Mouse (Mus musculus): Measurements from ENCODE around the gene Rab21.
A peak's percentile ranks its signal among the peaks of the same experiment; 100 is the strongest.

Gene Rab21

DNA sequence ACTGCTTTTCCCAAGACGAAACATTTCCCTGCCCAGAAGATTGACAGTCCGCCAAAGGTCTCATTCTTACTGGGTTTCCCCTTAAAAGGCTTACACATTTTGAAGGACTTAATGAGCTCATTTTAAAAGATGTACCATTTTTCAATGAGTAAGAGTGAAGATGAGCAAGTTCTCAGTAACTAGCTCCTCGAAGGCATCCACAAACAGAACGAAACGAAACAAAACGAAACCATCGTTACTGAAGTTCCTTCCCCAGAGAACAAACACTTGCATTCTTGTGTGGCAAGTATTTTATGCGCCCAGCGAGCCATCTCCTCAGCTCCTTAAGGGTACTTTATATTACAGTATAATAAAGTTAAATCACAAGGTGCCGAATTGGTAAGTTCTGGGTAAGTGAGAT, 34.0 kb downstream of the Rab21 start:
- DNase-seq (ENCODE audit: low spot score), result no peak

DNA sequence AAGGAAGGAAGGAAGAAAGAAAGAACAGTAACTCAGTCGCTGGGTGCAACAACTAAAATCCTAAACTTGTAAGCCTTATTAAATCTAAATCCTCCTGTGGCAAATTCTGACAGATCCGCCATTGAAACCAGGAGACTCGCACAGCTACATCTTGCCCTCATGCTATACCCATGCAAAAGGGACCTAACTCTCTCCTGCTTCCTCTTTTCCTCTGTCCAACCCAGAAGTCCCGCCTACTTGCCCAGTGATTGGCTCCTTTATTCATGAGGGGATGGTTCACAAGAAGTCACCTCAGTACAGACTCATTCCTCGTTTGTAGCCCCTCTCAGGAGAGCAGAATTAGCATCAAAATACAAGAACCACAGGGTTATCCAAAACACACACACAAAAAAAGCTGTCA, 43.7 kb downstream of the Rab21 start:
- DNase-seq (ENCODE audit: low spot score), result no peak

DNA sequence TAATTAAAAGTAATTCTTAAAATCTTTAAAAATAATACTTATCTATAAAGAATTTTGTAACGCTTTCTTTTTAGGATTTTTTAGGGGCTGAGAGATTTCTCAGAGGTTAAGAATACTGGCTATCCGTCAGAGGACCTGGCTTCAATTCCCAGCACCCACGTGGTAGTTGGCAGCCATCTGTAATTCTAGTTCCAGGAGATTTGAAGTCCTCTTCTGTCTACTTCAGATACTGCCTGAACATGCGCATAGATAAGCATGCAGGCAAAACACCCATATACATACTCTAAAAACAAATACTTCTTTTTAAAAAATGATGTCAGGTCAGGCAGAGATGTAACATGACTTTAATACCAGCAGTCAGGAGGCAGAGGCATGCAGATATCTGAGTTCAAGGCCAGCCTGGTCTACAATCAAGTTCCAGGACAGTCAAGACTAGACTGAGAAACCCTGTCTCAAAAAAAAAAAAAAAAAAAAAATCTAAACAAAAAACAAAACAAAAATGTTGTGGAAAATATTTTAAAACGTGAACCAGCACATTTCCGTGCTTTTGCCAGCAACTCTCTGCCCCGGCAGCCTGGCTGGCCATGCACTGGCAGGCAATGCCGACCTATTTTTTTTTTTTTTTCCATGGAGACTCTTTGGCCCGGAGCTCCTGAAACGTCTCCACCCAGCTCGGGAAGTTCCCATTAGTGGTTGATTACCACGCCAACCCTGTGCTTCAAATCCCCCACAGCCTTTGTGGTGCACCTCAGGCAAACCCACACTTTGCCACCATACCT, 44.6 kb downstream of the Rab21 start:
- no peak for DNase-seq (ENCODE audit: low spot score)

DNA sequence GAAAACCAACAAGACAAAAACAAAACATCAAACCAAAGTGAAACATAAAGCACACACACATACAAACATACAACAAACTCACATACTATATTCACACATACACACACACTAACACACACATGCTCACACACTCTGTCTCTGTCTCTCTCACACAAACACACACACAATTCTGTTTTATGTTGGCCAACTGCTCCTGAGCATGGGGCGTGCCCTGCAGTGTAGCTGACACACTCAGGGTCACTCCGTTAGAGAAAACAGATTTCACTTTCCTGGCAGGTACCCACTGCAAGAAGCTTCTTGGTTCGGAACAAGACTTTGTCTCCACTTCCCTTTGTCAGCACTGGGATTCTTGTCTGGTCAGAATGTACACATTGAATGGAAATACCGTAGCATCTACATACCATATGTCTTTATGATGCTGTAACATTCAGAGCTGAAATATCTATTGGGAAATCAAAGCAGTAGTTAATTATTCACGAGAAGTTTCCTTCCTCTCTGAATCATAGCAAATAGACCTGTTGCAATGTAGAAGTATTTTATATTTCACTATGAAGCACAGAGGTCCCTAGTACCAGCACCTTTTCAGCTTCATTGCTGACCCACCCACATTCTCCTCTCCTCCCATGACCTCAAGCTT, 52.4 kb downstream of the Rab21 start:
- DNase-seq (ENCODE audit: low spot score), result no peak

DNA sequence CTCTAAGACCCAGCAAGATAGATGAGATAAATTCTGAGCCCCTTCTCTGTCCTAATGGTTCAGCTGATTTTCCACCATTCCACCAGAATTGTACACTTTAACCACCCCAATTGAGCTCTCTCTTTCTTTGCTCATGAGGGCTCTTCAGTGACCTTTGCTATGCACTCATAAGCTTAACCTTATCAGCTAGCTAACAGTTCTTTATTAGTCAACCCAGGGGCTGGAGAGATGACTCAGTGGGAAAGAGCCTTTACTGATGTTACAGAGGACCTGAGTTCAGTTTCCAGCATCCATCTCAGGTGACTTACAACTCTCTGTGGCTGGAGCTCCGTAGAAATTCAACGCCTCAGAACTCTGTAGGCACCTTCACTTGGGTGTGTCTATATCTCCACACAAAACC, 53.1 kb downstream of the Rab21 start:
- no peak for DNase-seq (ENCODE audit: low spot score)

DNA sequence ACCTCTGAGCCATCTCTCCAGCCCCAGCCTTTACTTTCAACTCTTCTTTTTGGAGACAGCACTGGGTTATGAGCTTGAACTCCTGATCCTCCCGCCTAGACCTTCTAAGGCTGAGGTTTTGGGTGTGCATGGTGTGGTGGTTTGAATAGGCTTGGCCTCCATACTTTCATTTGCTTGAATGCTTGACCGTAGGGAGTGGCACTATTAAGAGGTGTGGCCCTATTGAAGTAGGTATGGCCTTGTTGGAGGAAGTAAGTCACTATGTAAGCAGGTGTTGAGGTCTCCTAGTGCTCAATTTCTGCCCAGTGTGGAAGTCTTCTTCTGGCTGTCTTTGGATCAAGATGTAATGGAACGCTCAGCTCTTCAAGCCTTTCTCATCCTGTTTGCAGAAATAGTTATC, 54.0 kb downstream of the Rab21 start:
- no peak for DNase-seq (ENCODE audit: low spot score)

DNA sequence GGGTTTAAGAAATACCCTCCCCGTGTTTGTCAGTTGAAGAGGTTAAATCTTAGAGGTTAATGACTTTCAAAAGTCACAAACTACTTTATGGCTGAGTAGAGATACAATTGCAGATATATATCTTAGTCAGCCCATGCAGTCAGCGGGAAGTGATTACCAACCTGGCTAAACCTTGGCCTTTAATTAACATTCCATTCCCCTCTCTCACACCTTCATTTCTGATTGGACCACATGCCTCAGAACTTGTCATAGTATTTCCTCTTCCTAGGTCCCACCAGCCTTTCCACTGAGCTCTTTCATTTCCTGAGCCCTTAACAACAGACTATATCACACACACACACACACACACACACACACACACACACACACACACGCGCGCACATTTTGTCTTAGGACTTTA, 59.2 kb downstream of the Rab21 start:
- no peak for DNase-seq (ENCODE audit: low spot score)

DNA sequence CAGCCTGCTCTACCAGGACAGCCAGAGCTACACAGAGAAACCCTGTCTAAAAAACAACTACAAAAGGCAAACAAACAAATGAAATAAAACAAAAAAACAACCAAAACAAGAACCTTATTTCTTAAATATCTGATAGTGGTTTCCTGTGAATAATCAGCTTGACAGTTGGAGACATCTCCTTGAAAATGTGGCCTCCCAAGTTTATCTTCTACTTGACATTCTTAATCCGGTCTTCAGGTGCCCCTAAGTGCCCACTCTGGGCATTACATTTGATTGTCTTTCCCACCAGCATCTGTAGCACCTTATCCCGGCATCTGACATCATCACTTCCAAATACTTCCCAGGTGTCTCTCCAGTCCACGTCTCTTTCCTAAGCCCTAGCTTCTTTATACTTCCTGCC, 61.9 kb downstream of the Rab21 start:
- DNase-seq (ENCODE audit: low spot score), result no peak

DNA sequence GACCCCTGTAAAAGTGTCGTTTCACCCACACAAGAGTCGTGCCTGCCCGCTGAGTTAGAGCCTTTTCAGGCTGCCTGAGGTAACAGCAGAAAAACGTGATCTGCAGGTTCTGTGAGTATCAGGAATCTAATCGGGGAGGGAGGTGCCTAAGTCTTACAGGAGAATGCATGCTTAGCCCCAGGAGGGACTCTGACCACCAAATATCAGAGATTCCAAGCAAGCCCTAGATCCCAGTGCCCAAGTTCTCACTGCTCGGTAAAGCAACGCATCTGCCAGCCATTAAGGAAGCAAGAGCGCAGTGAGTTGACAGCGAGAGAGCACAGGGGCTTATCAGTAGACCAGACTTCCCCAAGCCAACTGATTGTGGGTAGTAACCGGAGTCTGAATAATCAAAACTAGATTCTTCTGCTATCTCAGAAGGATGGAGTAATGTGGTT, 63.1 kb downstream of the Rab21 start:
- no peak for DNase-seq (ENCODE audit: low spot score)

DNA sequence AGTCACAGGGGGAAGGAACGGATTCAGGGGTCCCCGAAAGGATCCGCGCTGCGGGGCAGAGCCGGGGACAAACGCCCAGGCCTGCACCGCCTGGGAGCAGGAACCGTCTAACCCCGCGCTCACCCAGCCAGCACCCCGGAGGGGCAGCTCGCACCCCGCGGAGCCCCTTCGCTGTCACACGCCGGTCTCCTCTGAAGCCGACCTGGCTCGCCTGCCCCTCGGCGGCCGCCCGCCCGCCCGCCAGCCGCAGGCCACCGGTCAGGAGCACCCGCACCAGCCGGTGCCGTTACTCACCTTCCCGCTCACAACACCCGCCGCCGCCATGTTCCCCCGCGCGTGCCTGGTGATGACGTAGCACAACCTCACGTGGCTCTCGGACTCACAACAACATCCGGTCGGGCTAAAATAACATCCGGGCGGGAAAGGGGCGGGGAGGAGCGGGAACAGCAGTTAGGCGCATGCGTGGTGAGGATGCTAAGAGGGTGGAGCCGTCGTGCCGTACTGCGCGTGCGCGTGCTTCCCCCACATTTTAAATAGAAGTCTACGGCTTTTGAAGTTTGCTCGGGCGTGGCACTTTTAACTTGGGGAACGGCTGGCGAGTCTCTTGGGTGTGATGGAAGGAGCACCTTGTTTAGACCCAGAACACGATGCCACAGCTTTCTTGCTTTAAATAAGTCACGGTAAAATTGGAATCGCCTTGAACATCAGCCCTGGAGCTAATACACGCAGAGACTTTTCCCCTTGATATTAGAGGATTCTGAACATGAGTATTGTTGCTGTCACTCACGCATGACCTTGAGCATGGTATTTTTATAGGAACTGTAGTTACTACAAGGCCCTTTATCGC, 64.1 kb downstream of the Rab21 start, which contains the start of gene Tbc1d15:
Gene Tbc1d15, minus strand, starts transcription at position 380 of the 847 bp plus-strand sequence.
- DNase-seq (ENCODE audit: low spot score), result peak; percentile 98

DNA sequence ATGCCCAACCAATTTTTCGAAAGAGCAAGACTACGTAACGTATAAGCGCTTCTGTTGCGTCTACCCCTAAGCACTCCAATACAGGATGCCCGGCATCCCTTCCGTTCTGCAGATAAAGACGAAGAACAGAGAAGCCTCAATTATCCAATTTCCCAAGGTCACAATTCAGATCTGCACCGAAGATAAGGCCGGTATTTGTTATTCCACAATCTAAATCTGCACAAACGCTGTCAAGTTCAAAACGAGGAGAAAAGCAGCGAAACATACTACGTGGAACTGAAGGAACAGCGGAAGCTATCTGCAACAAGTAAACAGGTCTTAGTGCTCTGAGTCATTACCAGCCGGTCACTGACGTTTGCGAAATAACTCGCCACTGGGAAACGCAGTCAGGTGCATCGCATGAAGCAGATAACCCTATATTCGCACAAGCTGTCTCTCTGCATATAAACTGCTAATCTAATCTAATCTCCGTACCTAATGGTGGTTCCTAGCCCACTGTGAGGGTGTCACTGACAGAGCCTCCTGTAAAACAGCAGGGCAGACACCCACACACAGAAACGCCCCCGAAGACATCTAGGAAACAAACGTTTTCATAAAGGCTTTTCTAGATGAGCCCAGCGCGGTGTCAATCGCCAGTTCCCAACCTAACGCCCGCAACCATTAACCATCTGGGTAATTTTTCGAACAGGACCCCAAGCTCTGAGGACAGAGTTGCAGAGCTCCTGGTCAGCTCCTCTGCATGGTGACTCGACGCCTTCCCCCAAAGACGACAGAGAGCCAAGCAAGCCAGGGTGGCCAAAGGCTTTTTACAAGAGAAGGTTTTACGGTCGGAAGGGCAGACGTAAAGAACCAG, 64.9 kb downstream of the Rab21 start:
- peak; percentile 70 for DNase-seq (ENCODE audit: low spot score)

DNA sequence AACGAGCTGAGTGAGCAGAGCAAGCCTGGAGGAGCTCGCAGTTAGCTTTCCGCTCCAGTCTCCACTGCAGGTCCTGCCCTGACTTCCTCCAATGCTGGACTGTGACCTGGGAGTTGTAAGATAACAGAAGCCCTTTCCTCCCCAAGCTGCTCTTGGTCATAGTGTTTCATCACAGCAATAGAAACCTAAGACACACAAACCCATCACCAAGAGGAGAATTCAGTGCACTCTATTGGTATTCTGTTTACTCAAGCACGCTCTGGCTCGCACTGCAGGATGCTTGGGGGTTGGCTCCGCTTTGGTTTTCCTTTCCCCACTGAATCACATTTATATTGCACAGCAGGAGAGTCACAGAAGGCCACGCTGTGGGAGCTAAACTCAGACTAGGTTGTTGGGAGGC, 67.4 kb downstream of the Rab21 start:
- DNase-seq (ENCODE audit: low spot score), result no peak

DNA sequence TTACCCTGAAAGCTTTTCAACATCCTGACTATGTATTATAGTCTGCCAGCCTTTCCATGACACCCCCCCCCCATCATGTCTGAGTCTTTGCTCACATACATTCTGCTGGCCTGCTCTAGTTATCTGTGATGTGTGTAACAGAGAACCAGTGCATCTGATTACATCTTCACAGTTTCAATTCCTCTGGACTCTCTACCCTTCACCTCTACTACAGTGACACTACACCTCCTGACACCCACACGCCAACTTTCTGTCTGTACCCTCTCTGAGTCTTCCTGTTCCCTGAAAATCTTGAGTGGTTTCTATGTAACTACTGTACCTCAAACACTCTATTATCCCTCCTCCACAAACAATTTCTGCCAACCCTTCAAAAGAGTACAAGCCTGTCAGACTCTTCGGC, 69.9 kb downstream of the Rab21 start:
- DNase-seq (ENCODE audit: low spot score), result no peak

DNA sequence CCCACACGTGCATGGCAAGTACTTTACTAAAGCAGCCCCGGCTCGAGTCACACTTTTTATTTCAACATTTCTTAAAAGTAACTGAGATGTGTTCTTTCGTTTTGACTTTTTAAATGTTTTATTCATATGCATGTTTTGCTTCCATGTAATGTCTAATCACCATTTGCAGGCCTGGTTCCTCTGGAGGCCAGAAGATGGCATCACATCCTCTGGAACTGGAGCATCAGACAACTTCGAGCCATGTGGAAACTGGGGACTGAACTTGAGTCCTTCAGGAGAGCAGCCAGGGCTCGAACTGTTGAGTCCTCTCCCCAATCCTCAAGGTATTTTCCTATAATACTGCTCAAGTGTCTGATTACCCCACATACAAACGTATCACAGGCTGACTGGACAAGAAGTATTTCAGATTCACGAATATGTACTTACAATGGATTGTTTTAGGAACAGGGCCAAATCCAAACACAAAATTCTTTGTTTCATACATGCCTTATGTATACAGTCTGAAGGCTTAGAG, 74.3 kb downstream of the Rab21 start:
- no peak for DNase-seq (ENCODE audit: low spot score)

DNA sequence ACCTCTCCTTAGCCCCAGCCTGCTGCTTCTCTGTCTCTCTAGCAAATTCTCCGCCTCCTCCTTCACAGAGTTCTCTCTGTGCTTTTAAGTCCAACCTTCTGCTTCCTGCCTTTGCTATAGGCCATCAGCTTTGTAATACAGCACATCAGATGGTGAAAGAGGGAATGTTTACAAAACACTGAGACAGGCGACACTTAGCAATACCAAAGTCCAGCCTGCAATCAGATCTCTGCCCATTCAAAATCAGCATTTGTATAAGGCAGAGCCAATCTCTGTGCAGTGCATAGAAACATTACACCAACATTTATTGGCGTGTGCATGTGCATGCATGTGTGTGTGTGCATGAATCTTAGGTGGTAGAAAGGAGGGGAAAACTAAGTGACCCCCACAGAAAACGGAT, 77.5 kb downstream of the Rab21 start:
- DNase-seq (ENCODE audit: low spot score), result no peak

Data from T-cell, adult 2 months (primary cell).